Mouse (Mus musculus): ENCODE results near the gene Ormdl3. TPM values are rescaled to one million over a fixed set of nuclear protein-coding genes. Genes with fewer than 3 reads are reported as not detected.

The Ormdl3 gene
- polyA plus RNA-seq, 1 experiment from 2014 or later = 124 TPM

DNA sequence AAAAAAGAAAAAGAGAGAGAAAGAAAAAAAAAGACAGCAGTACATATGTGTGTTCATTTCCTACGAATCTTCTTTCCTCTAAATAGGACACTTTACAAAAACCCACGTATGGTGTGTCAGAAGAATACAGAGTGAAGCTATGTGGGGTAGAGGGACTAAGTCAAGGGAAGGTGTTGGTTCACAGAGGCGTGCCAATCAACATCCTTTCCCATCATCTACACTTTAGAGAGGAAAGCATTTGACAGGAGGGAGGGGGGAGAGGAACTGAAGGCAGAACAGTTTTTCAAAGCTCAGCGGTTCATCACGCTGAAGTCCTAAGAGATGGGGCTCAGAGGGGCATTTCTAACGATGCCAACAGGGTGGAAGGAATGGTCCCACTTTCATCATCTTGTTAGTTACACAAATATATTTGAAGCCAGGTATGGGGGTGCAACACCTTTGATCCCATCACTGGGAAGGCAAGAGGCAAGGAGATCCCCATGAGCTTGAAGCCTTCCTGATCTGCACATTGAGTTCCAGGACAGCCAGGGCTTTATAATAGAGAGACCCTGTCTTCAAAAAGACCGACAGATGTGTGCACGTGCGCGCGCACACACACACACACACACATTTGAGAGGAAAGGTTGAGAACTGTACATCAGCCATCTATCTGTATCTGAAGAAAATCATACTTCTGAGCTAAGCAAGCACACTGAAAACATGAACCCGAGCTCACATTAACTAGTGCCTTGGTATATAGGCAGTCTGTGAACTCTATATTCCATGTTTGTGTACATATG, 40.5 kb downstream of the Ormdl3 start:
- H3K9ac ChIP-seq (ENCODE audit: low read depth, low read length) = no peak overlapping the region
- H3K4me1 ChIP-seq (ENCODE audit: control insufficient read depth, insufficient read depth, low read depth, low read length) = peaks cover 14% of the 10 kb centered on the region
- H3K9me3 ChIP-seq (ENCODE audit: control insufficient read depth, low read length) = no peaks in the 10 kb centered on the region
- no peaks in the 10 kb centered on the region for H3K36me3 ChIP-seq (ENCODE audit: control insufficient read depth, insufficient read depth, low read length)
- no peak overlapping the region for H3K27ac ChIP-seq (ENCODE audit: low read depth, low read length)
- H3K4me3 ChIP-seq (ENCODE audit: low read length) = no peak overlapping the region
- no peak for ATAC-seq
- peaks cover 50% of the 10 kb centered on the region for H3K27me3 ChIP-seq (replicated peaks; ENCODE audit: control insufficient read depth, insufficient read depth, low read length)
- WGBS = 43% methylated on average over 12 of the region's 12 CpGs
- no peak overlapping the region for H3K4me2 ChIP-seq (ENCODE audit: low read length)

DNA sequence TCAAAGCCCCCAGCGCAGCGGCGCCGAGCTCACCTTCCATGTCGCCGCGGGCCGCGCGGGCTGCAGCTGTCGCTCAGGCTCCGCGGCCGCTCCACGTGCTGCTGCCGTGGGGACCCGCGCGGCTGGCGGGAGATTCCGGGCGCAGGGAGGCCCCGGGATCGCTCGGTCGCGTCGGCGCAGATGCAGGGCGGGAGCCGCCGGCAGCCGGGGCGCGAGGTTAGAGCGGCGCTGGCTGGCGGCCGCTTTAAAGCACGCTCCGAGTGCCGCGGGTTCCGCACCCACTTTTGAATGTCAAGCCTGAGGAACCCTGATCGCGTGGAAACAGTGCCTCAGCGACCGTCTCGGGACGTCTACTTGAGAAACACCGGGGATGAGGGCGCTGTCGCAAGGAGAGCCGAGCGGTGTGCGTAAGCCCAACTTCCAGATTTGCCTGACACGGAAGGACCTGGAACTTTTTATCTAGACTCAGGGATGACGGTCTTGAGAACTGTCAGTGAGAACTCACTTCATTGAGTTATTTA, 41.4 kb downstream of the Ormdl3 start, which contains the start of gene Ikzf3:
Gene Ikzf3, minus strand, starts transcription at position 321 of the 521 bp plus-strand sequence.
- Histone ChIP-seq H3K27me3 (replicated peaks; ENCODE audit: control insufficient read depth, insufficient read depth, low read length) (peaks cover 56% of the 10 kb centered on the region), H3K9ac (ENCODE audit: low read depth, low read length) (peak within 1 kb of the TSS; percentile 51), H3K9me3 (ENCODE audit: control insufficient read depth, low read length) (no peaks in the 10 kb centered on the region), H3K4me1 (ENCODE audit: control insufficient read depth, insufficient read depth, low read depth, low read length) (peaks cover 11% of the 10 kb centered on the region), H3K36me3 (ENCODE audit: control insufficient read depth, insufficient read depth, low read length) (no peaks in the 10 kb centered on the region), H3K4me3 (ENCODE audit: low read length) (peak within 1 kb of the TSS; percentile 44), H3K27ac (ENCODE audit: low read depth, low read length) (no peak within 1 kb of the TSS), H3K4me2 (ENCODE audit: low read length) (peak within 1 kb of the TSS; percentile 77)
- no peak for ATAC-seq
- WGBS = under 1% methylated on average over 58 of the region's 58 CpGs

DNA sequence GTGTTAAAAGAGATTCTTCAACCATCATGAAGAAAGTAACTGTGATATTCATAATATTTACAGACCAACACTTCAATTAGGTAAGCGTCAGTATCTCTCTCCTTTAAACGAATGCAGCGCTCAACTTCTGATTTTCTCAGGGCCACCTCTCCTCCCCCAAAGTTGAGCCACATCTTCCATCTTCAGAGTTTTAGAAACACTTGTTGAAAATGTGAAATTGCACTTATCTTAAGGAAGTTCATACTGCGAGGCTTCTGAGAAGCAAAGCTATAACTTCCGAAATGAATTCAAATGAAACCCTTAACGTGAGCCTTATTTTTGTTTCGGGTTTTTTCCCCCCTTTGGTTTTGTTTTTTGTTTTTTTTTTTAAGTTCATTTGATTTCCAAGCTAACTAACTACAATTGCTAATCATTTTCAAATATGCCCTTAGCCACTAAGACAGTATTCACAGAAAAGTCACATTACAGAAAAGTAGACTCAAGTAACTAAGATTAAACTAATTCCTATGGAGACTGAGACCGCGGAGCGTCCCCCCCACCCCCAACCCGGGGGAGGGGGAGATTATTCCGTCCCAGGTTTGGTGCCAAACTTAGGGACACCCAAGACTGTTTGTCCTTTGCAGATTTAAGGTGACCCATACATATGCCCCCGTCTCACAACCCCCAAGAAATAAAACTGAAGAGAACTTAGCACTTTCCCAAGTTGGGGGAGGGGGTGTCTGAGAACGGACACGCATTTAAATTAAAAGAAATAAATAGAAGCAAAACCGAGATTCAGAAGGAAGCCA, 42.1 kb downstream of the Ormdl3 start:
- peak overlapping the region; percentile 44 for H3K4me3 ChIP-seq (ENCODE audit: low read length)
- peak overlapping the region; percentile 51 for H3K9ac ChIP-seq (ENCODE audit: low read depth, low read length)
- no peaks in the 10 kb centered on the region for H3K36me3 ChIP-seq (ENCODE audit: control insufficient read depth, insufficient read depth, low read length)
- no peak for ATAC-seq
- H3K9me3 ChIP-seq (ENCODE audit: control insufficient read depth, low read length) = 0 out of 2 replicates have a peak, but pooled peaks cover 2% of the 10 kb centered on the region
- H3K27me3 ChIP-seq (replicated peaks; ENCODE audit: control insufficient read depth, insufficient read depth, low read length) = peaks cover 54% of the 10 kb centered on the region
- H3K4me2 ChIP-seq (ENCODE audit: low read length) = peak overlapping the region; percentile 77
- peaks cover 7% of the 10 kb centered on the region for H3K4me1 ChIP-seq (ENCODE audit: control insufficient read depth, insufficient read depth, low read depth, low read length)
- 5% methylated on average over 16 of the region's 16 CpGs for WGBS
- H3K27ac ChIP-seq (ENCODE audit: low read depth, low read length) = no peak overlapping the region

DNA sequence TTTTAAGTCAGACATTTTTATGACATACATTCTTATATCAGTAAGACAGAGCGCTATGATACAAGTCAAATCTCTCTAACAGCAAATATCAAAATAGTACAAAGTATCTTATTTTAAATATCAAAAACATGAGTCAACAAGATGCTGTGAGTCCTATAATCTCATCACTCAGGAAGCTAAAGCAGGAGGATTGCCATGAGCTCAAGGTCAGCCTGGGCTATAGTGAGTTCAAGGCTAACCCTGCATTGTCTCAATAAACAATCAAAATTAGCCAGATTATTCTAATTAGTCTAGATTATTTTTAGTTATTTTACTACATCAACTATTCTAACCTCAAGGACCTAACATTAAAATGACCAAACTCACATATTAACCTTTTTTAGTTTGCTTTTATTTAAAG, 43.8 kb downstream of the Ormdl3 start:
- Histone ChIP-seq H3K4me2 (ENCODE audit: low read length) (no peak overlapping the region), H3K27ac (ENCODE audit: low read depth, low read length) (no peak overlapping the region), H3K27me3 (replicated peaks; ENCODE audit: control insufficient read depth, insufficient read depth, low read length) (peaks cover 44% of the 10 kb centered on the region), H3K9me3 (ENCODE audit: control insufficient read depth, low read length) (0 out of 2 replicates have a peak, but pooled peaks cover 2% of the 10 kb centered on the region), H3K9ac (ENCODE audit: low read depth, low read length) (no peak overlapping the region), H3K4me3 (ENCODE audit: low read length) (no peak overlapping the region), H3K4me1 (ENCODE audit: control insufficient read depth, insufficient read depth, low read depth, low read length) (peaks cover 7% of the 10 kb centered on the region), H3K36me3 (ENCODE audit: control insufficient read depth, insufficient read depth, low read length) (no peaks in the 10 kb centered on the region)
- no peak for ATAC-seq
- 82% methylated on average over 1 of the region's 1 CpGs for WGBS

DNA sequence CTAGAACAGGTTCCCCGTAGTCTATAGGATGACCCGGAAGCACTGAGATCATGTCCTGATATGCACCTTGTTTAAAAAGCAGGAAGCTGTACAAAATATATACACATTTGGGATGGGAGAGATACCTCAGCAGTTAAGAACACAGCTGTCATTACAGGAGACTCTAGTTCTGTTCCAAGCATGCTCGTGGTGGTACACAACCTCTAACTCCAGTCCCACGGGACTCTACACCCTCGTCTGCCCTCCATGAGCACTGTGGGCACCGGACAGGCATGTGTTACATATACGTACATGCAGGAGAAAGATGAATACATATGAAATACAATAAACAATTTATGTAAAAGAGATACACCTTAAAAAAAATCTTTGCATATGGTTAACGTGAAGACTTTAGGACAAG, 44.6 kb downstream of the Ormdl3 start:
- H3K4me3 ChIP-seq (ENCODE audit: low read length) = no peak overlapping the region
- no peak overlapping the region for H3K9ac ChIP-seq (ENCODE audit: low read depth, low read length)
- ATAC-seq = no peak
- 0 out of 2 replicates have a peak, but pooled peaks cover 2% of the 10 kb centered on the region for H3K9me3 ChIP-seq (ENCODE audit: control insufficient read depth, low read length)
- H3K4me1 ChIP-seq (ENCODE audit: control insufficient read depth, insufficient read depth, low read depth, low read length) = peaks cover 7% of the 10 kb centered on the region
- no peak overlapping the region for H3K27ac ChIP-seq (ENCODE audit: low read depth, low read length)
- peaks cover 36% of the 10 kb centered on the region for H3K27me3 ChIP-seq (replicated peaks; ENCODE audit: control insufficient read depth, insufficient read depth, low read length)
- 78% methylated on average over 8 of the region's 8 CpGs for WGBS
- H3K36me3 ChIP-seq (ENCODE audit: control insufficient read depth, insufficient read depth, low read length) = no peaks in the 10 kb centered on the region
- H3K4me2 ChIP-seq (ENCODE audit: low read length) = no peak overlapping the region

DNA sequence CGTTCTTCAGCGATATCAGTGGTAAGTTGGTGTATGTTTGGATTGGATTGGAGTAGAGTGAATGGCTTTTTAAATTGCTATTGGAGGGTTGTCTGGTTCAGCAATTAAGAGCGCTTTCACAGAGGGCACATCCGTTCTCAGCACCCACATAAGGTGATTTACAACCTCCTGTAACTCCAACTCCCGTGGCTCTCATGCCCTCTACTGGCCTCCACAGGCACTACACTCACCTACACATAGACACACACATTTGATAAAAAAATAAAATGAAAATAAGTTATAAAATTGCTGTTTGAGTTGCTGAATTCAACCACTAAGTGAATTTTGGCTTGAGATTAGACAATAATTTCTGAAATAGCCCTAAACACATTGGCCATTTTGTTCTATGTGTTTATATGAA, 46.8 kb downstream of the Ormdl3 start:
- Histone ChIP-seq H3K27me3 (replicated peaks; ENCODE audit: control insufficient read depth, insufficient read depth, low read length) (peaks cover 14% of the 10 kb centered on the region), H3K4me3 (ENCODE audit: low read length) (no peak overlapping the region), H3K9ac (ENCODE audit: low read depth, low read length) (no peak overlapping the region), H3K27ac (ENCODE audit: low read depth, low read length) (no peak overlapping the region), H3K4me1 (ENCODE audit: control insufficient read depth, insufficient read depth, low read depth, low read length) (peaks cover 1% of the 10 kb centered on the region), H3K36me3 (ENCODE audit: control insufficient read depth, insufficient read depth, low read length) (no peaks in the 10 kb centered on the region), H3K9me3 (ENCODE audit: control insufficient read depth, low read length) (0 out of 2 replicates have a peak, but pooled peaks cover 2% of the 10 kb centered on the region), H3K4me2 (ENCODE audit: low read length) (no peak overlapping the region)
- ATAC-seq = no peak
- 77% methylated on average over 5 of the region's 5 CpGs for WGBS

DNA sequence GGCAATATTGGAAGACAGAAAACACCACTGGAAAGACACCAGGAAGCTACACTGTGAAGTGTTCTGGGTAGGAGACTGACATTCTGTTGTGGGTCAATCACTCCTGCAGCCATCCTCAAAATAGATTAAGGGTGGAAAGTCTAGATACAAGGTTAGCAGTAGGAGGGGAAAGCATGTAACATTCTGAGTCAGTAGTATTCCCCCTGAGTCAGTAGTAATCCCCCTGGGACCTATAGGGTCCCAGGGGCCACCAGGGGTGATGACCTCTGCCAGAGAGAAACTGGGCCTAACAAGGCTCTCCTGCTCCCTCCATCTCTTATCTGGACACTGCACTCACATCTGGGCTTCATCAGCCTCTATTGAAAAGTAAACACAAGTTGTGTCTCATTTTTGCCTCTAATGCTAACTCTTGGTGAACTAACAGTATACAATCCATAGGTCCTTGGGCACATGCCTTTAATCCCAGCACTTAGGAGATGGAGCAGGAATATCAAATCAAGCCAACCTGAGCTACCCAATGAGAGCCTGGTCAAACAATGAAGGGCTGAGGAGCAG, 49.6 kb downstream of the Ormdl3 start:
- H3K36me3 ChIP-seq (ENCODE audit: control insufficient read depth, insufficient read depth, low read length) = no peaks in the 10 kb centered on the region
- no peak for ATAC-seq
- 0 out of 2 replicates have a peak, but pooled peaks cover 2% of the 10 kb centered on the region for H3K9me3 ChIP-seq (ENCODE audit: control insufficient read depth, low read length)
- peaks cover 9% of the 10 kb centered on the region for H3K27me3 ChIP-seq (replicated peaks; ENCODE audit: control insufficient read depth, insufficient read depth, low read length)
- no peak overlapping the region for H3K27ac ChIP-seq (ENCODE audit: low read depth, low read length)
- H3K4me3 ChIP-seq (ENCODE audit: low read length) = no peak overlapping the region
- no peak overlapping the region for H3K4me2 ChIP-seq (ENCODE audit: low read length)
- no peak overlapping the region for H3K9ac ChIP-seq (ENCODE audit: low read depth, low read length)
- H3K4me1 ChIP-seq (ENCODE audit: control insufficient read depth, insufficient read depth, low read depth, low read length) = no peaks in the 10 kb centered on the region
